Mouse (Mus musculus) limb, embryonic 14.5 days (tissue): Measurements from ENCODE around the gene Gbx1. TPM values are rescaled to one million over a fixed set of nuclear protein-coding genes. Genes with fewer than 3 reads are reported as not detected.
A peak's percentile ranks its signal among the peaks of the same experiment; 100 is the strongest.

Source experiments
- ATAC-seq: fragments of 200-750 bp; cut with Nextera tagmentation; 2 replicates; pipeline ENCODE4 v1.8.0; 2017; ENCODE audit warnings: low read depth, moderate number of reproducible peaks, moderate TSS enrichment; ENCODE audit not compliant: low FRiP score
- DNase-seq: peaks from one replicate; pipeline ENCODE4 v3.0.0-alpha.2; 2015; ENCODE audit warnings: low spot score
- H3K27ac ChIP-seq: fragments of 300-500 bp; sonication (generic); replicated peaks from 2 replicates; pipeline ENCODE4 v1.5.1; 2014; ENCODE audit warnings: low read depth, mild to moderate bottlenecking, low read length, moderate library complexity, mixed read lengths
- H3K27me3 ChIP-seq: fragments of 300-500 bp; sonication (generic); 2 replicates; pipeline ENCODE4 v1.6.1; 2014; ENCODE audit warnings: low read length, mixed read lengths; ENCODE audit not compliant: control insufficient read depth, insufficient read depth
- H3K36me3 ChIP-seq: fragments of 300-500 bp; sonication (generic); 2 replicates; pipeline ENCODE4 v1.6.1; 2014; ENCODE audit warnings: mild to moderate bottlenecking, low read length, moderate library complexity, mixed read lengths; ENCODE audit not compliant: control insufficient read depth, insufficient read depth
- H3K4me1 ChIP-seq: fragments of 300-500 bp; sonication (generic); 2 replicates; pipeline ENCODE4 v1.6.1; 2014; ENCODE audit warnings: antibody characterized with exemption, low read length, mixed read lengths; ENCODE audit not compliant: control insufficient read depth, insufficient read depth
- H3K4me2 ChIP-seq: fragments of 300-500 bp; sonication (generic); replicated peaks from 2 replicates; pipeline ENCODE4 v1.6.1; 2014; ENCODE audit warnings: low read depth, mild to moderate bottlenecking, low read length, moderate library complexity; ENCODE audit not compliant: severe bottlenecking
- H3K4me3 ChIP-seq: fragments of 300-500 bp; sonication (generic); replicated peaks from 2 replicates; pipeline ENCODE4 v1.5.1; 2014; ENCODE audit warnings: low read length
- H3K9ac ChIP-seq: fragments of 300-500 bp; sonication (generic); 2 replicates; pipeline ENCODE4 v1.6.1; 2014; ENCODE audit warnings: mild to moderate bottlenecking, low read depth, low read length, moderate library complexity; ENCODE audit not compliant: severe bottlenecking
- H3K9me3 ChIP-seq: fragments of 300-500 bp; sonication (generic); 2 replicates; pipeline ENCODE4 v1.6.1; 2016; ENCODE audit warnings: low read length; ENCODE audit not compliant: control insufficient read depth
- POLR2A ChIP-seq: fragments of 200-500 bp; IDR thresholded peaks from 2 replicates; pipeline ENCODE4 v1.8.0; 2012; ENCODE audit warnings: inconsistent platforms, mild to moderate bottlenecking, moderate library complexity, borderline replicate concordance; ENCODE audit not compliant: insufficient read depth, insufficient read length; ENCODE audit errors: extremely low read depth
- WGBS: fragments of 180-500 bp; shearing (Covaris S2); extraction: QIAGEN DNeasy Blood & Tissue Kit; methylation state at CpG from one replicate; pipeline ENCODE4 v1.1.7; 2014; 5-methylcytosine and 5-hydroxymethylcytosine counted together
- polyA plus RNA-seq, 2 experiments: library from polyadenylated mRNA; depleted of rRNA in 1 of 2; stranded (reverse) in 1 of 2; unstranded in 1 of 2; fragments of >200 nt; fragmentation: Nextera tagmentation in 1 of 2; extraction: Ambion mirVana in 1 of 2; gene quantifications; 2 replicates each; pipeline versions ENCODE4 v1.2.1 to v1.2.3; 2012 to 2014

Gene Gbx1
- polyA plus RNA-seq, 2 experiments, result 0.05 TPM; not detected in 1

DNA sequence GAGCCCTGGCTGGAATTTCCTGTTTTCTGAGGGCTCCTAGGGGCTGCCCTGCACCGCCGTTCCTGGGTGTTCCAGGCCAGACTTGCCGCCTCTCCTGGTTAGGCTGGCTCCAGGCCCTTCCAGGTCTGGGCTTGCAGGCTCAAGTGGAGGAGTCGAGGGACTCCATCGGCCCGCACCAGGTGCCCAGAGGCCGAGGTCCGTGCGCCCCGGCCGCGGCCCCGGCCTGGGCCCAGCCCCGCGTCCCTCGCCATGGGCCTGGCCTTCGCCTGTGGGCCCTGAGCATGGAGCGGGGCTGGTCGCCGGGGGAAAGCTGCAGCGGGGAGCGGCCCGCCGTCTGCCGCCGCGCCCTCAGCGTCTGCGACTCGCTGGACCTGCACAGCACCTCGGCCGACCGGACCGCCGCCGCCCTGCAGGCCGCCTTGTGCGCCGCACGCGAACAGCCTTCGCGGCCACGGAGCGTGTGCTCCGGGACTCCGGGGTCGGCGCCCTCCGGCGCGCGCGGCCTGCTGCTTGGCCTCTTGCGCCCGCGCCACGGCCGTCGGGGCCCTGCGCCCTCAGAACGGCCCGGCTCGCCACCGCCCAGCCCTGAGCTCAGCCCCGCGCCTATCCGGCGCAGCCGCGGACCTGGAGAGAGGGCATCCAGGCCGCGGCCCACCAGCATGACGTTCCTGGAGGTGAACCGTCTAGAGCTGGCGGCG, 52.8 kb downstream of the Gbx1 start:
- Histone ChIP-seq H3K36me3 (peaks cover 36% of the 10 kb centered on the region), H3K9me3 (no peaks in the 10 kb centered on the region), H3K27ac (no peak overlapping the region), H3K27me3 (0 out of 2 replicates have a peak, but pooled peaks cover 8% of the 10 kb centered on the region), H3K4me1 (peaks cover 29% of the 10 kb centered on the region), H3K4me3 (peak overlapping the region; percentile 44), H3K9ac (peak overlapping the region; percentile 56), H3K4me2 (peak overlapping the region; percentile 76)
- ATAC-seq (no peak), DNase-seq (peak; percentile 28)
- TF ChIP-seq POLR2A, result no peak
- WGBS, result 3% methylated on average over 60 of the region's 77 CpGs

- 13% methylated on average over 6 of the region's 7 CpGs for WGBS
Measured at GRCm38 (mm10) chr5:24472884-24473619, 54.0 kb downstream of the Gbx1 start.

GRCm38 (mm10) chr5:24470600-24470999, 56.4 kb downstream of the Gbx1 start:
- WGBS, result 8% methylated on average over 5 of the region's 5 CpGs
- Histone ChIP-seq H3K36me3 (peaks cover 8% of the 10 kb centered on the region; the same call in 1 of the 2 replicates), H3K4me2 (no peak overlapping the region), H3K27ac (no peak overlapping the region), H3K27me3 (0 out of 2 replicates have a peak, but pooled peaks cover 8% of the 10 kb centered on the region), H3K9me3 (no peaks in the 10 kb centered on the region), H3K4me3 (no peak overlapping the region), H3K4me1 (peaks cover 24% of the 10 kb centered on the region), H3K9ac (no peak overlapping the region)
- ATAC-seq, result no peak
- TF ChIP-seq POLR2A, result no peak
- DNase-seq, result peak; percentile 87

More at GRCm38 (mm10) chr5:24472884-24473619, 54.0 kb downstream of the Gbx1 start:
- no peak for TF ChIP-seq POLR2A
- Histone ChIP-seq H3K4me1 (peaks cover 29% of the 10 kb centered on the region), H3K9me3 (no peaks in the 10 kb centered on the region), H3K4me3 (no peak overlapping the region), H3K9ac (0 out of 2 replicates have a peak overlapping the region, but pooled peaks have one; percentile 7), H3K27me3 (0 out of 2 replicates have a peak, but pooled peaks cover 8% of the 10 kb centered on the region), H3K36me3 (peaks cover 25% of the 10 kb centered on the region), H3K4me2 (0 out of 2 replicates have a peak overlapping the region, but pooled peaks have one; percentile 5), H3K27ac (no peak overlapping the region)
- ATAC-seq (no peak), DNase-seq (no peak)

- ATAC-seq, result no peak
- WGBS, result 72% methylated on average over 12 of the region's 12 CpGs
- no peak for TF ChIP-seq POLR2A
- no peak overlapping the region for H3K27ac ChIP-seq
- no peak overlapping the region for H3K9ac ChIP-seq
- H3K36me3 ChIP-seq, result 0 out of 2 replicates have a peak, but pooled peaks cover 3% of the 10 kb centered on the region
- no peak overlapping the region for H3K4me3 ChIP-seq
- no peaks in the 10 kb centered on the region for H3K27me3 ChIP-seq
- DNase-seq, result no peak
- H3K4me2 ChIP-seq, result no peak overlapping the region
- H3K9me3 ChIP-seq, result no peaks in the 10 kb centered on the region
- no peaks in the 10 kb centered on the region for H3K4me1 ChIP-seq
Measured at GRCm38 (mm10) chr5:24466762-24467161, 60.2 kb downstream of the Gbx1 start.

- H3K36me3 ChIP-seq, result peaks cover 18% of the 10 kb centered on the region
- TF ChIP-seq POLR2A, result no peak
- no peak overlapping the region for H3K27ac ChIP-seq
- ATAC-seq (no peak), DNase-seq (no peak)
- H3K4me2 ChIP-seq, result no peak overlapping the region
- 73% methylated on average over 7 of the region's 7 CpGs for WGBS
- no peak overlapping the region for H3K9ac ChIP-seq
- H3K9me3 ChIP-seq, result no peaks in the 10 kb centered on the region
- H3K4me1 ChIP-seq, result peaks cover 27% of the 10 kb centered on the region
- H3K27me3 ChIP-seq, result no peaks in the 10 kb centered on the region
- H3K4me3 ChIP-seq, result no peak overlapping the region
Measured at GRCm38 (mm10) chr5:24455613-24456012, 71.4 kb downstream of the Gbx1 start.
